Mouse (Mus musculus) heart, embryonic 14.5 days (tissue): ENCODE results near the gene Ank. TPM values are rescaled to one million over a fixed set of nuclear protein-coding genes. Genes with fewer than 3 reads are reported as not detected.

Source experiments
- ATAC-seq: fragments of 200-750 bp; cut with Nextera tagmentation; 2 replicates; pipeline ENCODE4 v1.8.0; 2017; ENCODE audit warnings: low read depth, moderate TSS enrichment; ENCODE audit not compliant: insufficient number of reproducible peaks, insufficient read depth, low FRiP score
- H3K27ac ChIP-seq, 2 experiments: fragments of 200-500 bp in 1 of 2; fragments of 300-500 bp in 1 of 2; sonication (generic) in 1 of 2; replicated peaks in 1 of 2; 2 replicates each; pipeline ENCODE4 v1.5.1; 2012 to 2014; ENCODE audit warnings: low read depth in 2 of 2, low read length in 2 of 2, control low read depth in 1 of 2, mild to moderate bottlenecking in 1 of 2, mixed read lengths in 1 of 2; ENCODE audit not compliant: control insufficient read depth in 1 of 2, insufficient read depth in 1 of 2
- H3K27me3 ChIP-seq: fragments of 300-500 bp; sonication (generic); 2 replicates; pipeline ENCODE4 v1.6.1; 2014; ENCODE audit warnings: mild to moderate bottlenecking, low read length, control low read depth; ENCODE audit not compliant: control insufficient read depth, insufficient read depth
- H3K36me3 ChIP-seq: fragments of 300-500 bp; sonication (generic); 2 replicates; pipeline ENCODE4 v1.6.1; 2014; ENCODE audit warnings: mild to moderate bottlenecking, control low read depth, low read length, mixed read lengths; ENCODE audit not compliant: control insufficient read depth, insufficient read depth
- H3K4me1 ChIP-seq, 2 experiments: fragments of 200-500 bp in 1 of 2; fragments of 300-500 bp in 1 of 2; sonication (generic) in 1 of 2; 2 replicates each; pipeline ENCODE4 v1.6.1; 2012 to 2014; ENCODE audit warnings: low read length in 2 of 2, control low read depth in 1 of 2, mixed read lengths in 1 of 2; ENCODE audit not compliant: control insufficient read depth in 2 of 2, insufficient read depth in 2 of 2
- H3K4me2 ChIP-seq: fragments of 300-500 bp; sonication (generic); 2 replicates; pipeline ENCODE4 v1.6.1; 2014; ENCODE audit warnings: mild to moderate bottlenecking, low read length
- H3K4me3 ChIP-seq, 2 experiments: fragments of 200-500 bp in 1 of 2; fragments of 300-500 bp in 1 of 2; sonication (generic) in 1 of 2; 2 replicates each; pipeline ENCODE4 v1.5.1; 2012 to 2014; ENCODE audit warnings: low read length in 2 of 2, mild to moderate bottlenecking in 2 of 2, control low read depth in 1 of 2, low read depth in 1 of 2, moderate library complexity in 1 of 2; ENCODE audit not compliant: control insufficient read depth in 1 of 2, insufficient read depth in 1 of 2
- H3K9ac ChIP-seq: fragments of 300-500 bp; sonication (generic); 2 replicates; pipeline ENCODE4 v1.6.1; 2014; ENCODE audit warnings: mild to moderate bottlenecking, low read length
- H3K9me3 ChIP-seq: fragments of 300-500 bp; sonication (generic); 2 replicates; pipeline ENCODE4 v1.6.1; 2016; ENCODE audit warnings: low read length, control low read depth; ENCODE audit not compliant: control insufficient read depth
- WGBS: fragments of 180-500 bp; shearing (Covaris S2); extraction: QIAGEN DNeasy Blood & Tissue Kit; methylation state at CpG from one replicate; pipeline ENCODE4 v1.1.7; 2014; 5-methylcytosine and 5-hydroxymethylcytosine counted together
- polyA plus RNA-seq: library from polyadenylated mRNA; unstranded; fragments of >200 nt; fragmentation: Nextera tagmentation; extraction: Ambion mirVana; gene quantifications from 2 replicates; pipeline ENCODE4 v1.2.1, GENCODE M21; 2014

Gene Ank
- polyA plus RNA-seq, 1 experiment from 2014 or later = 15.9 TPM

- Histone ChIP-seq H3K9me3 (no peaks in the 10 kb centered on the region), H3K36me3 (peaks cover 75% of the 10 kb centered on the region), H3K4me3 (no peak overlapping the region), H3K9ac (no peak overlapping the region), H3K4me1 (peaks cover 9 to 22% of the 10 kb centered on the region in 2 experiments), H3K27me3 (no peaks in the 10 kb centered on the region), H3K27ac (peak overlapping the region; percentile 48 to 76), H3K4me2 (no peak overlapping the region)
- ATAC-seq = no peak
- 38% methylated on average over 4 of the region's 4 CpGs for WGBS
These were observed 128.5 kb downstream of the Ank start for GRCm38 (mm10) chr15:27594973-27595372.

- 57% methylated on average over 8 of the region's 8 CpGs for WGBS
- ATAC-seq = no peak
- H3K27ac ChIP-seq = peak overlapping the region; percentile 48 to 76
- no peak overlapping the region for H3K4me3 ChIP-seq
- H3K9ac ChIP-seq = no peak overlapping the region
- H3K4me1 ChIP-seq = peaks cover 9 to 22% of the 10 kb centered on the region in 2 experiments
- H3K36me3 ChIP-seq = peaks cover 75% of the 10 kb centered on the region
- no peaks in the 10 kb centered on the region for H3K27me3 ChIP-seq
- no peak overlapping the region for H3K4me2 ChIP-seq
- no peaks in the 10 kb centered on the region for H3K9me3 ChIP-seq
These were observed 129.1 kb downstream of the Ank start for GRCm38 (mm10) chr15:27595560-27595959.

GRCm38 (mm10) chr15:27596463-27597140 is 130.1 kb downstream of the Ank start:
- H3K36me3 ChIP-seq = peaks cover 71% of the 10 kb centered on the region
- peaks cover 9 to 25% of the 10 kb centered on the region in 2 experiments for H3K4me1 ChIP-seq
- H3K27ac ChIP-seq = peak overlapping the region; percentile 25 to 76
- peak overlapping the region; percentile 21; the same call in 1 of the 2 replicates for H3K9ac ChIP-seq
- WGBS = 33% methylated on average over 3 of the region's 3 CpGs
- no peak for ATAC-seq
- no peaks in the 10 kb centered on the region for H3K9me3 ChIP-seq
- H3K4me2 ChIP-seq = no peak overlapping the region
- no peaks in the 10 kb centered on the region for H3K27me3 ChIP-seq
- H3K4me3 ChIP-seq = no peak overlapping the region

GRCm38 (mm10) chr15:27597516-27597915 is 131.0 kb downstream of the Ank start:
- H3K27me3 ChIP-seq = no peaks in the 10 kb centered on the region
- H3K4me3 ChIP-seq = no peak overlapping the region
- no peak overlapping the region for H3K9ac ChIP-seq
- H3K36me3 ChIP-seq = peaks cover 66% of the 10 kb centered on the region
- no peaks in the 10 kb centered on the region for H3K9me3 ChIP-seq
- no peak overlapping the region for H3K4me2 ChIP-seq
- H3K27ac ChIP-seq = peak overlapping the region; percentile 25 to 76; a peak in 2 of 4 replicates
- no peak for ATAC-seq
- WGBS = 86% methylated on average over 4 of the region's 4 CpGs
- peaks cover 11 to 28% of the 10 kb centered on the region in 2 experiments for H3K4me1 ChIP-seq

- ATAC-seq = no peak
- Histone ChIP-seq H3K4me2 (no peak overlapping the region), H3K4me1 (peaks cover 12 to 30% of the 10 kb centered on the region in 2 experiments), H3K36me3 (peaks cover 62% of the 10 kb centered on the region), H3K9ac (no peak overlapping the region), H3K27me3 (no peaks in the 10 kb centered on the region), H3K9me3 (no peaks in the 10 kb centered on the region), H3K27ac (no peak overlapping the region), H3K4me3 (no peak overlapping the region)
- 90% methylated on average over 13 of the region's 13 CpGs for WGBS
These were observed 132.4 kb downstream of the Ank start for GRCm38 (mm10) chr15:27598786-27599385.

- Histone ChIP-seq H3K9ac (no peak overlapping the region), H3K9me3 (no peaks in the 10 kb centered on the region), H3K4me1 (peaks cover 8 to 31% of the 10 kb centered on the region in 2 experiments), H3K27ac (no peak overlapping the region), H3K27me3 (no peaks in the 10 kb centered on the region), H3K4me3 (no peak overlapping the region), H3K4me2 (no peak overlapping the region), H3K36me3 (peaks cover 67% of the 10 kb centered on the region)
- 88% methylated on average over 5 of the region's 5 CpGs for WGBS
- ATAC-seq = no peak
These were observed 134.0 kb downstream of the Ank start for GRCm38 (mm10) chr15:27600524-27600923.

GRCm38 (mm10) chr15:27604558-27604957 is 138.1 kb downstream of the Ank start:
- no peak for ATAC-seq
- WGBS = 86% methylated on average over 3 of the region's 3 CpGs
- Histone ChIP-seq H3K36me3 (peaks cover 87% of the 10 kb centered on the region), H3K4me2 (no peak overlapping the region), H3K27me3 (no peaks in the 10 kb centered on the region), H3K4me3 (no peak overlapping the region), H3K27ac (no peak overlapping the region), H3K4me1 (peaks cover 4 to 12% of the 10 kb centered on the region in 2 experiments), H3K9me3 (no peaks in the 10 kb centered on the region), H3K9ac (no peak overlapping the region)
